Mouse (Mus musculus): ENCODE data around the gene Nmt1.
A peak's percentile ranks its signal among the peaks of the same experiment; 100 is the strongest.

GRCm38 (mm10) chr11:103093862-103094833 lies 66.2 kb downstream of the Nmt1 start:
- no peak for TF ChIP-seq CTCF (IDR thresholded peaks at IDR 0.05; ENCODE audit: borderline replicate concordance, insufficient read depth, low read length)
- peak; percentile 54 for TF ChIP-seq POLR2A (IDR thresholded peaks at IDR 0.05; ENCODE audit: low read depth, low read length)

Data from embryonic fibroblast, embryonic 13.5 days (primary cell).